Mouse (Mus musculus) erythroblast, embryonic 14.5 days (primary cell): ENCODE measurements at regions not wholly inside any gene's neighbourhood (a gene's known extent, or its start where the extent isn't known, plus 50 kb on each side); places are given as distances from the start of the nearest gene placed in this dataset.

Source experiments
- H3K27me3 ChIP-seq: 2 replicates; pipeline ENCODE4 v1.6.1; 2012; ENCODE audit warnings: inconsistent platforms; ENCODE audit not compliant: control insufficient read depth
- H3K36me3 ChIP-seq: 2 replicates; pipeline ENCODE4 v1.6.1; 2012; ENCODE audit warnings: mild to moderate bottlenecking, inconsistent platforms; ENCODE audit not compliant: control insufficient read depth
- H3K4me1 ChIP-seq: 2 replicates; pipeline ENCODE4 v1.6.1; 2012; ENCODE audit warnings: inconsistent platforms; ENCODE audit not compliant: control insufficient read depth
- H3K4me3 ChIP-seq: replicated peaks from 2 replicates; pipeline ENCODE3; 2012; ENCODE audit warnings: moderate library complexity, mild to moderate bottlenecking, inconsistent platforms
- H3K9me3 ChIP-seq: 2 replicates; pipeline ENCODE4 v1.6.1; 2012; ENCODE audit warnings: low read length, inconsistent platforms, mixed read lengths; ENCODE audit not compliant: control insufficient read depth
- GATA1 ChIP-seq: IDR thresholded peaks from 2 replicates; pipeline ENCODE4 v1.6.1; 2012; ENCODE audit warnings: low read length, inconsistent platforms, mixed read lengths
- TAL1 ChIP-seq: IDR thresholded peaks from 3 replicates; pipeline ENCODE4 v1.6.1; 2012; ENCODE audit warnings: low read length, inconsistent platforms, mixed read lengths

DNA sequence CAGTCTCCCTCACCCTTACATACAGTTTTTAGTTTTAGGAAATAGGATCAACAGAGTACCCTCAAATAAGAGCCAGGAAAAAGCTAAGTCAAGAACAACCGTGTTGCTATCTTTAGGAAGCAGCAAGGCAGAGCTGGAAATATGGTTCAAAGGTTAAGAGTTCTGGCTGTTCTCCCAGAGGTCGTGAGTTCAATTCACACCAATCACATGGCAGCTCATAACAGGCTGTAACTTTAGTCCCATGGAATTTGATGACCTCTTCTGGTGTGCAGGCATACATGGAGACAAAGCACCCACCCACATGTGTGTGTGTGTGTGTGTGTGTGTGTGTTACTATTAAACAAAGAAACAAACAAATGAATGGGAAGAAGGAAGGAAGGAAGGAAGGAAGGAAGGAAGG lies 205.0 kb upstream of the Prkcq start:
- no peaks in the 10 kb centered on the region for H3K36me3 ChIP-seq
- TF ChIP-seq GATA1 = no peak
- no peak for TF ChIP-seq TAL1
- no peaks in the 10 kb centered on the region for H3K27me3 ChIP-seq
- H3K4me3 ChIP-seq = no peak overlapping the region
- no peaks in the 10 kb centered on the region for H3K4me1 ChIP-seq
- H3K9me3 ChIP-seq = peaks cover 2% of the 10 kb centered on the region; the same call in 1 of the 2 replicates

DNA sequence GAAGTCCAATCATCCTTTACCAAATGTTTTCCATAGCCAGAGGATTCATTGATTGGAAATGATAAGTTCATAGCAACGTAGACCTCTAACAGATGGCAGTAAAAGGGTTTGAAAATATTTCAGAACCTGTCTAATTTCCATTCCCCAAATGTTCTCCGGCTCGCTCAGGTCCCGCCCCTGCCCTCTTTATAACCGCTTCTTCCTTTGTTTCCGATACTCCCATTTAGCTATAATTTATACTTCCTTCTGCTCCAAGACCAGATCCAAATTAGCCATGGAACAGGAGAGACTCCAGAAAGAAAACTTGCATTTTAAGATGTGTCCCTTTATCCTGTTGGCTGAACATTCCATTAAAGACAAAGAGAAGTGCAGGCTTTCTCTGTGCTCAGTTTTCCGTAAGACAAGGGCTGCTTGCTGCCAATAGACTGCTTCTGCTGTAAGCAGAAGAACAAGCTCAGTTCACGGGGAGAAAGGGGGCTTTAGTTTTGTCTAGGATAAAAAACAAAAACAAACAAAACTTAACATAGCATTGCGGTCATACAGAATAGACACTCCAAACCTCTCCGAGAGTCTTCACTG lies 202.7 kb upstream of the Prkcq start:
- Histone ChIP-seq H3K27me3 (no peaks in the 10 kb centered on the region), H3K4me3 (no peak overlapping the region), H3K9me3 (no peaks in the 10 kb centered on the region), H3K36me3 (no peaks in the 10 kb centered on the region), H3K4me1 (no peaks in the 10 kb centered on the region)
- TF ChIP-seq TAL1 (no peak), GATA1 (no peak)

GRCm38 (mm10) chr2:10972051-10972450 lies 199.9 kb upstream of the Prkcq start:
- no peak for TF ChIP-seq TAL1
- TF ChIP-seq GATA1 = no peak
- Histone ChIP-seq H3K4me1 (no peaks in the 10 kb centered on the region), H3K36me3 (no peaks in the 10 kb centered on the region), H3K4me3 (no peak overlapping the region), H3K27me3 (no peaks in the 10 kb centered on the region), H3K9me3 (no peaks in the 10 kb centered on the region)

GRCm38 (mm10) chr2:10978772-10979171 lies 193.1 kb upstream of the Prkcq start:
- Histone ChIP-seq H3K4me3 (no peak overlapping the region), H3K4me1 (no peaks in the 10 kb centered on the region), H3K27me3 (no peaks in the 10 kb centered on the region), H3K36me3 (no peaks in the 10 kb centered on the region), H3K9me3 (no peaks in the 10 kb centered on the region)
- TF ChIP-seq TAL1 = no peak
- no peak for TF ChIP-seq GATA1

- Histone ChIP-seq H3K36me3 (no peaks in the 10 kb centered on the region), H3K27me3 (no peaks in the 10 kb centered on the region), H3K4me3 (no peak overlapping the region), H3K4me1 (no peaks in the 10 kb centered on the region), H3K9me3 (no peaks in the 10 kb centered on the region)
- TF ChIP-seq GATA1 = no peak
- no peak for TF ChIP-seq TAL1
Measured at GRCm38 (mm10) chr2:10986101-10986500, 185.8 kb upstream of the Prkcq start.

DNA sequence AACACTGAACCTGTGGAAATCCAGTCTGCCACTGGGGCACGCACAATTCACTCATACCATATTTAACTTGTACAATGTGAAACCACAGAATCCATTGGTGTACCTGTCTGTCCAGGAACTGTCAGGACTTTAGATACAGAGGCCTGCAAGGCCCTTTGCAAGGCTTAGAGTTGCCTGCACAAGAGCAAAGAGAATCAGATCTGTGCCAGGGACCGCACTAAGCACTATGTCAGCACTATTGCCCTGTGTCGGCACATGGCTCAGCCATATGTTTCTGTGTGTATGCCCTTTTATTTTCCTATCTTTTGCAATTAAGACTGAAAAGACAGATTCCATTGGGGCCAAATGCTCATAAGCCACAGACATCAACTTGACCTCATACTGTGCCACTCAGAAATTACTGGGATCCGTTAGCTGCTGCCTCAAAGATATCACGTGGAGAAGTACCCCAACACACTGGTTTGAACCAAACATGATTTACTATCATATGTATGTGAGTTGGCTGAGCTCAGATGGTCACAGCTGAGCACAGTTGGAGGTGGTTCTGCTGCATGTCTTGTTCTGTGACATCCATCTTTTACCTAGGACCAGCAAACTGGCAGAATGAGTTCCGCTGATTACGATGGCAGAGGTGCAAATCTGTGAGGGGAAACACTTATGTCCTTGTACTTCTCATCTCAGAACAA lies 181.7 kb upstream of the Prkcq start:
- H3K4me1 ChIP-seq = no peaks in the 10 kb centered on the region
- H3K36me3 ChIP-seq = no peaks in the 10 kb centered on the region
- H3K27me3 ChIP-seq = no peaks in the 10 kb centered on the region
- H3K9me3 ChIP-seq = no peaks in the 10 kb centered on the region
- H3K4me3 ChIP-seq = no peak overlapping the region
- no peak for TF ChIP-seq GATA1
- no peak for TF ChIP-seq TAL1

DNA sequence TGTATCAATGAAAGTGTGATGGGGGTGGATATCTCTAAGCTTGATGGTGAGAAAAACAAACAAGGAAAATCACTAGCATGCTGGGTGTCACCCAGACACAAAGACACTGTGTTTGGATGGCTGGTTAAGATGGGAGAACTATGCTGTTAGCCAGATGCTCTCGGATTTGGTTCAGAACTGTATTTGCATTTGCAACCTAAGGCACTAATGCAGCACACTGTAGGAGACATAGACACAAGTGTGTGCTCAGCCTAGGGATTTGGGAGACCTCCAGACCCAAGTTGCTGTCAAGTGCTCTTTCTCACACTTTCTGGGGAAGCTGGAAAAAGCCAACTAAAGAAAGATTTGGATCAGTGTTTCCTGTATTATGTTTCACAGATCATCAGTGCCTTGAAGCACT lies 173.1 kb upstream of the Prkcq start:
- Histone ChIP-seq H3K27me3 (no peaks in the 10 kb centered on the region), H3K4me1 (no peaks in the 10 kb centered on the region), H3K4me3 (no peak overlapping the region), H3K36me3 (no peaks in the 10 kb centered on the region), H3K9me3 (no peaks in the 10 kb centered on the region)
- no peak for TF ChIP-seq GATA1
- TF ChIP-seq TAL1 = no peak

GRCm38 (mm10) chr2:10999217-10999618 lies 172.7 kb upstream of the Prkcq start:
- Histone ChIP-seq H3K9me3 (no peaks in the 10 kb centered on the region), H3K27me3 (no peaks in the 10 kb centered on the region), H3K4me1 (no peaks in the 10 kb centered on the region), H3K36me3 (no peaks in the 10 kb centered on the region), H3K4me3 (no peak overlapping the region)
- no peak for TF ChIP-seq TAL1
- no peak for TF ChIP-seq GATA1

DNA sequence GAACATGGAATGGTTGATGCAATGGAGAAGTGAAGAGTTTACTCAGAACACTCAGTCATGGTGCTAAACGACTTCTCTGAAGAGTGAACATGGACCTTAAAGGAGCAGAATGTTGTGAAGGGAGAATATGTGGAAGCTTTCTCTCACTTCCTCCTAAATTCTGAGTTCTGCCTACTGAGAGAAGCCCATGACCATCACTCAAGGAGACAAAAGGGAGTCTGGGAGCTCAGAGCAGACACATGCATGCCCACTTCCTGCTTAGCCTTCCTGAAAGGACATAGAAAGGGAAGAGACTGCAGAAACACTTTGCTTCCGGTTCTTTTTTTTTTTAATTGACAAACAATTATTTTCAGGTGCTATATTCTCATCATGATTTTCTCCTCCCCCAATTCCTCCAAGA lies 166.1 kb upstream of the Prkcq start:
- H3K9me3 ChIP-seq = 0 out of 2 replicates have a peak, but pooled peaks cover 2% of the 10 kb centered on the region
- TF ChIP-seq TAL1 = no peak
- no peak for TF ChIP-seq GATA1

More for the DNA sequence above, 166.1 kb upstream of the Prkcq start:
- Histone ChIP-seq H3K4me3 (no peak overlapping the region), H3K36me3 (no peaks in the 10 kb centered on the region), H3K27me3 (no peaks in the 10 kb centered on the region), H3K4me1 (no peaks in the 10 kb centered on the region)
